Comparison of ENCODE assay signal across 19 mouse cellular contexts in genomic region chr13:75865486-75866184, GRCm38 (mm10). TPM values are rescaled to one million over a fixed set of nuclear protein-coding genes. Genes with fewer than 3 reads are reported as not detected.
DNase-seq lines count a peak whose midpoint lies in the region; ATAC-seq lines count a peak whose summit lies in the region.
"Had no signal": no experiment of that assay in that cellular context is flagged by ENCODE, and none has a peak within 500 bp of the region (broad histone marks: within the 10 kb centered on the region; RNA-seq: fewer than 3 reads in every experiment).

No protein-coding gene starts in this region.

- H3K27me3 ChIP-seq in intestine, embryonic 16.5 days (replicated peaks; ENCODE audit: control insufficient read depth, insufficient read depth, low read length) = no peaks in the 10 kb centered on the region
- no peaks in the 10 kb centered on the region for H3K27me3 ChIP-seq in intestine, embryonic 15.5 days (replicated peaks)
- no peaks in the 10 kb centered on the region for H3K27me3 ChIP-seq in liver, embryonic 13.5 days
- H3K27me3 ChIP-seq: embryonic facial prominence, embryonic 12.5 days; neural tube, embryonic 13.5 days had no signal

- peak; percentile 58; the same call in 1 of the 2 replicates for ATAC-seq in intestine, embryonic 16.5 days
- ATAC-seq in intestine, embryonic 15.5 days = no peak; the same call in 1 of the 2 replicates
- ATAC-seq in liver, embryonic 13.5 days (ENCODE audit: low read depth) = peak; percentile 100
- ATAC-seq: forebrain, embryonic 14.5 days; inflammation-experienced regulatory T-cells, adult 6 months; midbrain, embryonic 16.5 days had no signal

- H3K27ac ChIP-seq in intestine, embryonic 16.5 days (ENCODE audit: low read length) = no peak overlapping the region
- no peak overlapping the region for H3K27ac ChIP-seq in intestine, embryonic 15.5 days
- peak overlapping the region; percentile 79 for H3K27ac ChIP-seq in liver, embryonic 13.5 days
- H3K27ac ChIP-seq: embryonic facial prominence, embryonic 12.5 days; neural tube, embryonic 13.5 days had no signal

- no peaks in the 10 kb centered on the region for H3K36me3 ChIP-seq in intestine, embryonic 16.5 days (ENCODE audit: control insufficient read depth, insufficient read depth, low read length)
- no peaks in the 10 kb centered on the region for H3K36me3 ChIP-seq in intestine, embryonic 15.5 days
- H3K36me3 ChIP-seq in liver, embryonic 13.5 days = no peaks in the 10 kb centered on the region

- no peak overlapping the region for H3K9ac ChIP-seq in intestine, embryonic 16.5 days (ENCODE audit: low read depth, low read length)
- no peak overlapping the region for H3K9ac ChIP-seq in intestine, embryonic 15.5 days
- no peak overlapping the region for H3K9ac ChIP-seq in liver, embryonic 13.5 days
- H3K9ac ChIP-seq: embryonic facial prominence, embryonic 12.5 days; neural tube, embryonic 13.5 days had no signal

- DNase-seq in 416B (ENCODE audit: low read depth) = peak; percentile 82
- DNase-seq in c-Kit-positive CD71-positive TER-119-negative erythroid progenitor cells, embryonic 14.5 days (ENCODE audit: low read depth) = peak; percentile 77
- peak; percentile 79 for DNase-seq in liver, embryonic 13.5 days
- DNase-seq in thymus, adult 18-20 months = no peak
- no peak for DNase-seq in gastrocnemius, postnatal 4 days (ENCODE audit: low spot score in 2 of 2)
- DNase-seq in right cerebral cortex, postnatal 14 days = no peak
- DNase-seq: cerebellum, adult 9-11 months; heart, postnatal 14 days; kidney, postnatal 25 days; left cerebral cortex, postnatal 4 days; lung, postnatal 14 days; thymus, postnatal 14 days had no signal

- H3K4me3 ChIP-seq in intestine, embryonic 16.5 days (ENCODE audit: low read length) = no peak overlapping the region
- no peak overlapping the region for H3K4me3 ChIP-seq in intestine, embryonic 15.5 days (replicated peaks)
- H3K4me3 ChIP-seq in liver, embryonic 13.5 days (replicated peaks) = no peak overlapping the region
- H3K4me3 ChIP-seq: embryonic facial prominence, embryonic 12.5 days; neural tube, embryonic 13.5 days had no signal

- 0 out of 2 replicates have a peak, but pooled peaks cover 3% of the 10 kb centered on the region for H3K9me3 ChIP-seq in intestine, embryonic 16.5 days (ENCODE audit: control insufficient read depth, low read length)
- no peaks in the 10 kb centered on the region for H3K9me3 ChIP-seq in intestine, embryonic 15.5 days
- no peaks in the 10 kb centered on the region for H3K9me3 ChIP-seq in liver, embryonic 13.5 days (replicated peaks)
- H3K9me3 ChIP-seq: embryonic facial prominence, embryonic 12.5 days; neural tube, embryonic 13.5 days had no signal

- no peaks in the 10 kb centered on the region for H3K4me1 ChIP-seq in intestine, embryonic 16.5 days (ENCODE audit: control insufficient read depth, insufficient read depth, low read length)
- no peaks in the 10 kb centered on the region for H3K4me1 ChIP-seq in intestine, embryonic 15.5 days (replicated peaks)
- peaks cover 22% of the 10 kb centered on the region for H3K4me1 ChIP-seq in liver, embryonic 13.5 days (replicated peaks)
- H3K4me1 ChIP-seq: embryonic facial prominence, embryonic 12.5 days; neural tube, embryonic 13.5 days had no signal

- no peak overlapping the region for H3K4me2 ChIP-seq in intestine, embryonic 16.5 days (ENCODE audit: low read depth, low read length)
- no peak overlapping the region for H3K4me2 ChIP-seq in intestine, embryonic 15.5 days (replicated peaks)
- peak overlapping the region; percentile 40 for H3K4me2 ChIP-seq in liver, embryonic 13.5 days
- H3K4me2 ChIP-seq: embryonic facial prominence, embryonic 12.5 days; neural tube, embryonic 13.5 days had no signal

RNA-seq across cellular contexts. Expression of gene Glrx, which starts 26.0 kb away (rescaled TPM):
- 210 and 253 TPM in 2 replicates for polyA plus RNA-seq in intestine, embryonic 16.5 days (2015; fragmentation: Nextera tagmentation; extraction: Ambion mirVana)
- 158 and 160 TPM in 2 replicates for polyA plus RNA-seq in intestine, embryonic 15.5 days (2015; fragmentation: Nextera tagmentation; extraction: Ambion mirVana)
- polyA plus RNA-seq in liver, embryonic 13.5 days (2015; fragmentation: Nextera tagmentation; extraction: Ambion mirVana) = 32.2 and 35.7 TPM in 2 replicates
- 10 to 100 TPM; 32.5 to 32.7 TPM for total RNA-seq in gastrocnemius, postnatal 4 days (2021)

Comparison
In these comparisons a context has a peak if more than half of its experiments do, and no peak if none do; other contexts are left out.
1. DNase-seq: peak in 416B (single experiment), c-Kit-positive CD71-positive TER-119-negative erythroid progenitor cells, embryonic 14.5 days (single experiment) and liver, embryonic 13.5 days (single experiment); none in thymus, adult 18-20 months (0 of 2), gastrocnemius, postnatal 4 days (0 of 2) and right cerebral cortex, postnatal 14 days (single experiment).